Mouse (Mus musculus) spleen, adult 2 months (tissue): ENCODE measurements at regions not wholly inside any gene's neighbourhood (a gene's known extent, or its start where the extent isn't known, plus 50 kb on each side); places are given as distances from the start of the nearest gene placed in this dataset.

Experiments
- DNase-seq, 2 experiments: peaks; one replicate each; pipeline versions ENCODE4 v3.0.0 to v3.0.0-alpha.2; 2012 to 2021; ENCODE audit warnings: low spot score in 2 of 2, low read depth in 1 of 2
- H3K27ac ChIP-seq: fragments of 200-500 bp; 2 replicates; pipeline ENCODE4 v1.5.1; 2012; ENCODE audit warnings: low read length, inconsistent platforms; ENCODE audit not compliant: insufficient read depth
- H3K27me3 ChIP-seq: fragments of 200-500 bp; 2 replicates; pipeline ENCODE4 v1.6.1; 2012; ENCODE audit warnings: mild to moderate bottlenecking, moderate library complexity, low read length, inconsistent platforms; ENCODE audit not compliant: control insufficient read depth, insufficient read depth
- H3K36me3 ChIP-seq: fragments of 200-500 bp; 2 replicates; pipeline ENCODE4 v1.6.1; 2012; ENCODE audit warnings: mild to moderate bottlenecking, low read length, inconsistent platforms; ENCODE audit not compliant: control insufficient read depth, insufficient read depth
- H3K4me1 ChIP-seq: fragments of 200-500 bp; 2 replicates; pipeline ENCODE4 v1.6.1; 2011; ENCODE audit warnings: inconsistent platforms; ENCODE audit not compliant: control insufficient read depth, insufficient read depth, insufficient read length
- H3K4me3 ChIP-seq: fragments of 200-500 bp; 2 replicates; pipeline ENCODE4 v1.5.1; 2011; ENCODE audit warnings: mild to moderate bottlenecking, inconsistent platforms; ENCODE audit not compliant: insufficient read depth, insufficient read length; ENCODE audit errors: extremely low read depth
- CTCF ChIP-seq: fragments of 200-500 bp; IDR thresholded peaks from 2 replicates; pipeline ENCODE4 v1.5.1; 2011; ENCODE audit warnings: mild to moderate bottlenecking, inconsistent platforms; ENCODE audit not compliant: insufficient read depth, insufficient read length, insufficient replicate concordance; ENCODE audit errors: extremely low read depth
- POLR2A ChIP-seq: fragments of 200-500 bp; IDR thresholded peaks from 2 replicates; pipeline ENCODE4 v1.6.1; 2011; ENCODE audit warnings: low read depth, low read length, inconsistent platforms
- WGBS: fragments of 180-500 bp; shearing (Covaris S2); methylation state at CpG from one replicate; pipeline ENCODE4 v1.1.7; 2018; 5-methylcytosine and 5-hydroxymethylcytosine counted together

- no peaks in the 10 kb centered on the region for H3K4me1 ChIP-seq
- H3K27ac ChIP-seq = no peak overlapping the region
- 65% methylated on average over 2 of the region's 2 CpGs for WGBS
- no peaks in the 10 kb centered on the region for H3K27me3 ChIP-seq
- no peak overlapping the region for H3K4me3 ChIP-seq
- TF ChIP-seq CTCF (no peak), POLR2A (no peak)
- no peaks in the 10 kb centered on the region for H3K36me3 ChIP-seq
- DNase-seq = no peak
These were observed 358.0 kb downstream of the Adamts20 start for GRCm38 (mm10) chr15:94107186-94107716.

- no peak overlapping the region for H3K4me3 ChIP-seq
- 73% methylated on average over 5 of the region's 5 CpGs for WGBS
- no peaks in the 10 kb centered on the region for H3K36me3 ChIP-seq
- no peaks in the 10 kb centered on the region for H3K4me1 ChIP-seq
- DNase-seq = no peak
- no peaks in the 10 kb centered on the region for H3K27me3 ChIP-seq
- no peak overlapping the region for H3K27ac ChIP-seq
- no peak for TF ChIP-seq CTCF
- TF ChIP-seq POLR2A = no peak
These were observed 374.6 kb downstream of the Adamts20 start for GRCm38 (mm10) chr15:94090644-94091043.

GRCm38 (mm10) chr15:94089856-94090255, 375.4 kb downstream of the Adamts20 start:
- Histone ChIP-seq H3K27me3 (no peaks in the 10 kb centered on the region), H3K36me3 (no peaks in the 10 kb centered on the region), H3K27ac (no peak overlapping the region), H3K4me3 (no peak overlapping the region), H3K4me1 (no peaks in the 10 kb centered on the region)
- WGBS = 59% methylated on average over 6 of the region's 6 CpGs
- TF ChIP-seq CTCF = no peak
- no peak for TF ChIP-seq POLR2A
- DNase-seq = no peak

GRCm38 (mm10) chr15:94082369-94082768, 382.8 kb downstream of the Adamts20 start:
- no peak overlapping the region for H3K27ac ChIP-seq
- no peak overlapping the region for H3K4me3 ChIP-seq
- TF ChIP-seq CTCF (no peak), POLR2A (no peak)
- DNase-seq = no peak
- no peaks in the 10 kb centered on the region for H3K36me3 ChIP-seq
- H3K27me3 ChIP-seq = no peaks in the 10 kb centered on the region
- H3K4me1 ChIP-seq = no peaks in the 10 kb centered on the region
- 85% methylated on average over 4 of the region's 4 CpGs for WGBS

DNA sequence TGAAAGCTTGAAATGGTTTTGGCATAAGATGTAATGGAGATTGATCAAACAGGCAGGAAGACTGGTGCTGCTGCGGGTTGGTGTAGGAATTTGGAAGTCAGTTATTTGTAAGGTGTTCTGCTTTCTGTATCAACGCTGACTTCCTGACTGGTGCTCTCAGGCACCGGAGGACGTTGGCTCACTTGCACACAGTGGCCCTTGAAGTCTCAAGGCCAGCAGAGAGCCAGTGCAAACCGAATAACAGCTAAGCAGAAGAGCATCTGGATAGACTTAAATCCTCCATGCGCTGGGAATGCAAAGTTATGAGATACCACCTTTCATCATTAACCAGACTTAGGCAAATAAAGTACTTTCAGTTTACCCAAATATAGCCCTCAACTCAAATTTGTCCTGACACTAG, 388.2 kb downstream of the Adamts20 start:
- Histone ChIP-seq H3K4me3 (no peak overlapping the region), H3K27ac (no peak overlapping the region), H3K36me3 (no peaks in the 10 kb centered on the region), H3K27me3 (no peaks in the 10 kb centered on the region), H3K4me1 (no peaks in the 10 kb centered on the region)
- DNase-seq = no peak
- no peak for TF ChIP-seq POLR2A
- no peak for TF ChIP-seq CTCF
- WGBS = 71% methylated on average over 6 of the region's 6 CpGs

- no peaks in the 10 kb centered on the region for H3K4me1 ChIP-seq
- no peaks in the 10 kb centered on the region for H3K27me3 ChIP-seq
- no peaks in the 10 kb centered on the region for H3K36me3 ChIP-seq
- no peak for TF ChIP-seq POLR2A
- TF ChIP-seq CTCF = no peak
- no peak overlapping the region for H3K4me3 ChIP-seq
- 67% methylated on average over 7 of the region's 7 CpGs for WGBS
- no peak overlapping the region for H3K27ac ChIP-seq
- DNase-seq = no peak
These were observed 390.9 kb downstream of the Adamts20 start for GRCm38 (mm10) chr15:94074161-94074950.

- Histone ChIP-seq H3K4me1 (no peaks in the 10 kb centered on the region), H3K36me3 (no peaks in the 10 kb centered on the region), H3K27me3 (no peaks in the 10 kb centered on the region), H3K27ac (no peak overlapping the region), H3K4me3 (no peak overlapping the region)
- TF ChIP-seq POLR2A = no peak
- WGBS = 89% methylated on average over 3 of the region's 3 CpGs
- no peak for DNase-seq
These were observed 397.5 kb downstream of the Adamts20 start for GRCm38 (mm10) chr15:94067721-94068120.
